Mouse (Mus musculus) adrenal gland, adult 18-20 months (tissue): Measurements from ENCODE around the gene Naglu. TPM values are rescaled to one million over a fixed set of nuclear protein-coding genes. Genes with fewer than 3 reads are reported as not detected.
"Not testable (repeated sequence)": the region's sequence is repeated elsewhere in the genome, so short reads cannot be mapped to it uniquely, and the experiment has no call there.

Source experiments
- DNase-seq, 2 experiments: peaks; one replicate each; pipeline ENCODE4 v3.0.0; 2021 to 2022; ENCODE audit warnings: low spot score in 2 of 2
- microRNA-seq, 2 experiments: library from miRNA; unstranded; fragments of <30 nt; microRNA quantifications; one replicate each; pipeline ENCODE4 v1.2.0; 2021; ENCODE audit warnings: borderline number of aligned reads in 2 of 2
- total RNA-seq, 2 experiments: library from RNA; stranded (reverse); gene quantifications; 1 replicate in 1 of 2; 2 replicates in 1 of 2; pipeline ENCODE4 v1.2.3; 2021

Gene Naglu
- total RNA-seq, 2 experiments from 2014 or later: 25.8 to 39.0 TPM

DNA sequence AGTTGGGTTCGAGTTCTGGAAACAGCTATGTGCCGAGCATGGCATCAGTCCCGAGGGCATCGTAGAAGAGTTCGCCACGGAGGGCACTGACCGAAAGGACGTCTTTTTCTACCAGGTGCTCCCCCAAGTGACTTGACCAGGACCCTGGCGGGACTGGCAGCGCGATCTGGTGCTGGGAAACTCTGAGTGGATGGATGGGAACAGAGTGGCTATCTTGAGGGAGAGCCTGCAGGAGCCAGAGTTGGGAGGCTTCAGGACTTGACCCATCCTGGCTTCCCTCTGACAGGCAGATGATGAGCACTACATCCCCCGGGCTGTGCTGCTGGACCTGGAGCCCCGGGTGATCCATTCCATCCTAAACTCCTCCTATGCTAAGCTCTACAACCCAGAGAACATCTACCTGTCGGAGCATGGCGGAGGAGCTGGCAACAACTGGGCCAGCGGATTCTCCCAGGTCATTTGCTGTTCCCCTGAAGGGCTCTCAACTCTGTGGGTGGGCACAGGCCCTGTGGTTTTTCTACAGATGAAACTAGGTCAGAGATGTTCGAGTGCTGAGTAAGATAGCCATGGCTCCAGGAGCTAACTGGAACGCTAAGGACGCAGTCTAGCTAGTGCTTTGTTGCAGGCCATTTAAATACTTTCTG, 50.9 kb downstream of the Naglu start:
- peak; percentile 33 for DNase-seq

DNA sequence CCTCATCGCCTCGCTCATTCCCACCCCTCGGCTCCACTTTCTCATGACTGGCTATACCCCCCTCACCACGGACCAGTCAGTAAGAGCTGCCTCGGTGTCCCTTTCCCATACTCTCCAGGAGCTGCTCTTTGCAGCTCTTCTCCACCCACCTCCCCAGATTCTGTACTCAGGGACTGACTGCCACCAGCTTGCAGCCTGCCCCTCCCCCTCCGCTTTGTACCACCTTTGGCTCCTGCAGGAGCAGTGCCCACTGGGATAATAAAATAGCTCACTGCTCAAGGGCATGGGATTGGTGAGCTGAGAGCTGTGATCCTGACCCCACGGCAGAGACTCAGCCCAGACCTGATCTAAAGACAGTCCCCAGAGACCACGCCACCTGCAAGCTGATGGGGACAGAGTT, 54.7 kb downstream of the Naglu start:
- DNase-seq: not testable (repeated sequence)

DNA sequence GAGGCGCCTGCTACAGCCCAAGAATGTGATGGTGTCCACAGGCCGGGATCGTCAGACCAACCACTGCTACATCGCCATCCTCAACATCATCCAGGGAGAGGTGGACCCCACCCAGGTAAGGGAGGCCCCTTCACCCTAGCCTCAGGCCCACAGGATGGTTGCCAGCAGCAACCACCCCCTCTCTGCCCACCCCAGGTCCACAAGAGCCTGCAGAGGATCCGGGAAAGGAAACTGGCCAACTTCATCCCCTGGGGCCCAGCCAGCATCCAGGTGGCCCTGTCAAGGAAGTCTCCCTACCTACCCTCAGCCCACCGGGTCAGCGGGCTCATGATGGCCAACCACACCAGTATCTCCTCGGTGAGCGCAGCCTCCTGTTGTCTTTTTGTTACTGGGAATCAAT, 55.2 kb downstream of the Naglu start:
- not testable (repeated sequence) for DNase-seq

DNA sequence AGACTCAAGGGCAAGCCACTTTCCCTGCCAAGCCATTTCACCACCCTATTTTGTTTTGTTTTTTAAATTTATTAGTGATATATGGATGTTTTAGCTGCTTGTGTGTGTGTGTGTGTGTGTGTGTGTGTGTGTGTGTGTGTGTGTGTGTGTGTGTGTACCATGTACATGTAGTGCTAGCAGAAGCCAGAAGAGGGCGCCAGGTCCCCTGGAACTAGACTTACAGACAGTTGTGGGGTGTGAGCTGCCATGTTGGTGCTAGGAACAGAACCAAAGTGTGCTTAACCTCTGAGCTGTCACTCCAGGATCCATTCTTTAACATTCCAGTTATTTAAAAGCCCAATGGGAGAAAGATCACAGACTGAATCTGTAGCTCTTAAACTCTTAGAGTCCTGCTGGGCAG, 57.3 kb downstream of the Naglu start:
- DNase-seq: no peak

Small RNA genes lying within 50 kb of the gene (microRNA-seq; reads per million reads assigned to microRNA genes)
- gene Mir6928: 0 to 0.47 reads per million in 2 experiments

Other genes starting within 250 kb of the Naglu start
- gene Stat5b, start 219.3 kb upstream of the Naglu start, total RNA-seq: 10 to 100 TPM; 40.1 to 74.3 TPM
- gene Stat5a, start 210.7 kb upstream of the Naglu start, total RNA-seq: 10 to 100 TPM; 28.0 to 29.3 TPM
- gene Stat3, start 130.5 kb upstream of the Naglu start, total RNA-seq: 100 to 1,000 TPM in 1 of 2 experiments, 10 to 100 TPM in 1; 87.0 to 102 TPM
- 100 to 1,000 TPM; 296 to 352 TPM for gene Cavin1, start 99.1 kb upstream of the Naglu start, total RNA-seq
- gene Atp6v0a1, start 60.6 kb upstream of the Naglu start, total RNA-seq: 100 to 1,000 TPM; 120 to 176 TPM
- gene Hsd17b1, start 8.4 kb downstream of the Naglu start, total RNA-seq: 1 to 10 TPM; 1.2 to 2.0 TPM
- gene Coasy, start 12.6 kb downstream of the Naglu start, total RNA-seq: 10 to 100 TPM; 84.4 to 94.1 TPM
- gene Mlx, start 17.3 kb downstream of the Naglu start, total RNA-seq: 10 to 100 TPM; 46.5 to 61.8 TPM
- 1 to 10 TPM; 2.8 to 3.8 TPM for gene Psmc3ip, start 25.4 kb downstream of the Naglu start, total RNA-seq
- gene Retreg3, start 49.9 kb downstream of the Naglu start, total RNA-seq: 10 to 100 TPM; 50.3 to 57.4 TPM
- gene Tubg1, start 49.9 kb downstream of the Naglu start, total RNA-seq: 10 to 100 TPM; 32.9 to 37.0 TPM
- gene Tubg2, start 85.9 kb downstream of the Naglu start, total RNA-seq: 1 to 10 TPM; 5.9 to 6.4 TPM
- 1 to 10 TPM; 6.4 to 7.3 TPM for gene Cntnap1, start 100.5 kb downstream of the Naglu start, total RNA-seq
- 10 to 100 TPM; 24.3 to 25.6 TPM for gene Plekhh3, start 101.3 kb downstream of the Naglu start, total RNA-seq
- gene Ccr10, start 105.4 kb downstream of the Naglu start, total RNA-seq: under 1 TPM in 1 of 2 experiments, not detected in 1; 0.51 TPM
- gene Ezh1, start 156.5 kb downstream of the Naglu start, total RNA-seq: 10 to 100 TPM; 29.5 to 35.6 TPM
- gene Ramp2, start 176.0 kb downstream of the Naglu start, total RNA-seq: 10 to 100 TPM; 38.3 to 41.4 TPM
- gene Vps25, start 183.7 kb downstream of the Naglu start, total RNA-seq: 100 to 1,000 TPM in 1 of 2 experiments, 10 to 100 TPM in 1; 89.3 to 113 TPM
- 1 to 10 TPM; 4.1 to 4.6 TPM for gene Wnk4, start 190.6 kb downstream of the Naglu start, total RNA-seq
- under 1 TPM; 0.33 to 0.99 TPM for gene Cntd1, start 209.0 kb downstream of the Naglu start, total RNA-seq
- gene Coa3, start 209.1 kb downstream of the Naglu start, total RNA-seq: 10 to 100 TPM; 79.9 to 86.3 TPM
- 100 to 1,000 TPM; 151 to 161 TPM for gene Becn1, start 232.3 kb downstream of the Naglu start, total RNA-seq
- 100 to 1,000 TPM; 139 to 164 TPM for gene Psme3, start 246.2 kb downstream of the Naglu start, total RNA-seq